Mouse (Mus musculus): ENCODE results near the gene B4galt7.
A peak's percentile ranks its signal among the peaks of the same experiment; 100 is the strongest.
"Not testable (repeated sequence)": the region's sequence is repeated elsewhere in the genome, so short reads cannot be mapped to it uniquely, and the experiment has no call there.

Gene B4galt7

DNA sequence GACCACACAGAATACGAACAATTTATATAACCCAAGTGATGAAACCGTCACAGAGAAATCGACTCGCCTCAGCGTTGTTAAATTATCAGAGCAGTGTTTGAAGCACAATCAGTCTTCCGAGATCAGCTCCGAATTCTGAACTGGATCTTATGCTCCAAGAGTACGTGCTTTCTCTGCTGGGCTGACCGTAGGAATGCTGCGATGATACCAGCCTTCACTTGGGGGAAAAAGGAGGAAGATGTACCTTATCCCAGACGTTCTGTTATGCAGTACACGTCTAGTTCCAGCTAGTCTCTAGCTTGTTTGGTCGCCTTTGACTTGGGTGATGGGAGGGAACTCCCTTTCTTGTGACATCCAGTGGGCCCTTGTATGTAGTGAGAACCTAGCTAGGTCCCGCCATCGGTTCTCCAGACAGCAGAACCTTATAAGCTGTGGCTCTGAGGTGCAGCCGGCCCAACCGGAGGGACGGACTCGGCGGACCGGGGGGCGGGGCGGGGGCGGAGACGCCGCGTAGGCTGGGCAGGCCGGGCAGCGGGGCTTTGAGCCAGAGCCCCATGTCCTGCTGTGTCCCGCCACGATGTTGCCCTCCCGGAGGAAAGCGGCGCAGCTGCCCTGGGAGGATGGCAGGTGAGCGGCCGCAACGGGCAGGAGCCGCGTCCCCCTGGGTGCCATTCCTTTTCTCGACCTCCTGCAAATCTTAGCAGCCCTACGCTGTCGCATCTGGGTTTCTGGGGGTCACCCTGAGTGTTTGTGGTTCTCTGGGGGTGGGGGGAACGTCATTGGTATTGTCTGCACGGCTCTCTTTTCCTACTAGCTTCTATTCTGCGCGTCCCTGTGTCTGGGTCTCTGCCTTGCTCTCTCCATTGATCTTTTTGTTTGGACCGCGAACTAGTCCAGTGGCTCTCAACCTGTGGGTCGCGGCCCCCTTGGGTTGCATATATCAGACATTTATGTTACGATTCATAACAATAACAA is at the start of gene B4galt7:
Gene B4galt7, plus strand, starts transcription at position 331 of the 975 bp plus-strand sequence.
- peak; percentile 67 for DNase-seq (ENCODE audit: low read depth, low spot score)

DNA sequence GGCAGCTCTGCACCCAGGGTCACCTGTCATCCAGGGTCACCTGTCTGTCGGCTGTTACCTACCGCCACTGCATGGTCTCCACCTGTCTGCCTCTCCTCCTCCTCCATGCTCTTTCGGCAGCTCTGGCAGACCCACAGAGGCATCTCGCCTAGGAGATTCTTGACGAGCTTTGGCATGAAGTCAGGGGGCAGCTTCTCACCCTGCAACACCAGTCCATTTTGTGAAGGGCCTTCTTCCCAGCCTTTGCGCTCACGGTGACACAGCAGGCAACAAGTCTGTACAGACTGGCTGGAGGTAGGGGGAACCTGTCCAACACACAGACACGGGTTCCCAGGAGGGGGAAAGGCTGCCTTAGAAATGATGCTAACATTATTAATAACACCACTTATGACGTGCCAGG is 43.8 kb upstream of the B4galt7 start:
- no peak for DNase-seq (ENCODE audit: low read depth, low spot score)

DNA sequence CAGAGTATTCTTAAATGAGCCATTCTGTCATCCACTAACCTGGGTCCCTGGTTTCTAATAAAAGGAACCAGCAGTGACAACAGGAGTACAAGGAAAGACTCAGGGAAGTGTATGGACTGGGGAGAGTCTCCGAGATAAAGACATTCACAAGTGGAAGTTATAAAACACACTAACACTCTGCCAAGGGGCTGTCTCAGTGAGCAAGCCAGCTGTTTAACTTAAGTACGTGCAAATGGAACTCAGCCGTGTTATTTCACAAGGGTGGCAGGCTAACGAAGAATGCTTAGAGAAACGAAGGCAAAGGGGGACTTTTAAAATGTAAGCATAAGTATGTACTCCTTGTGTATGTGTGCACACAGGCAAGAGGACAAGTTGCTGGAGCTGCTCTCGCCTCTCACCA is 42.2 kb upstream of the B4galt7 start:
- DNase-seq (ENCODE audit: low read depth, low spot score) = no peak

- DNase-seq (ENCODE audit: low read depth, low spot score) = peak; percentile 44
These were observed 36.3 kb upstream of the B4galt7 start for GRCm38 (mm10) chr13:55563266-55563879.

GRCm38 (mm10) chr13:55567001-55567400 is 32.7 kb upstream of the B4galt7 start:
- no peak for DNase-seq (ENCODE audit: low read depth, low spot score)

- no peak for DNase-seq (ENCODE audit: low read depth, low spot score)
These were observed 31.7 kb upstream of the B4galt7 start for GRCm38 (mm10) chr13:55567949-55568348.

DNA sequence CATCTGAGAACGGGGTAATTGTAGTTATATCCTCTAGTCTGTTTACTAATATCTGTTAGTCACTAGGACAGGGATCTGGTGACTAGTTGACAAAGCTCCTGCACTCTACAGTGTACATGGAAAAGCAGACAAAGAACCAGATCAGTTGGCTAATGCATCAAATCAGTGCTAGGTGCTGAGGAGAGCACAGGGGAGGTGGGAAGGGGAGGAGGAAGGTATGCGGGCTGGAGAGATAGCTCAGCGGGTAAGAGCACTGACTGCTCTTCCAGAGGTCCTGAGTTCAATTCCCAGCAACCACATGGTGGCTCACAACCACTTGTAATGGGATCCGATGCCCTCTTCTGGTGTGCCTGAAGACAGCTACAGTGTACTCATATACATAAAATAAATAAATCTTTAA is 31.2 kb upstream of the B4galt7 start:
- not testable (repeated sequence) for DNase-seq (ENCODE audit: low read depth, low spot score)

DNA sequence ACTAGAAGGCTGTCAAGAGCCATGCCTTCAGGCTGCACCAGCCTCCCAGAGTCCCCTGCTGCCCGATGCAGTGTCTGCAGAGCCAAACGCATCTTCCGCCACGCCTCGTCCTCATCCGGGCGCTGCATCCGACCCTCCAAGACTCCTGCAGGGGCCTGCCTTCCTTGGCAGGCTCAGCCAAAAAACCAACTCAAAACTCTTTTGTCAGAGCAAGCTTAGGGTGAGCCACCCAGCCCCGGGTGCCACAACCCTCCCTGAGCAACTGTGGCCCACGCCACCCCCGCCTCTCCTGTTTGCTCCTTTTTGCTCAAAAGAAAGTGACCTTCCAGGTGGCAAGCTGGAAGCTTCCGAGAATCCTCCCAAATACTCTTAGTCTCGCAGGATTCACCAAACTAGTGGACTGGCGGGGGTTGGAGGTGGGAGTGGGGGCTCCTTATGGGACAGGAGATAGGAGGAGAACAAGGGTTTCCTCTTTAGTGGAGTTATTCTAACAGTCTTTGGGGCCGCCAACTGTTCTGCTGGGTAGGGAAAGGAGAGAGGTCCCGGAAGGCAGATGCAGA is 29.9 kb upstream of the B4galt7 start:
- no peak for DNase-seq (ENCODE audit: low read depth, low spot score)

- no peak for DNase-seq (ENCODE audit: low read depth, low spot score)
These were observed 29.3 kb upstream of the B4galt7 start for GRCm38 (mm10) chr13:55570286-55570973.

- DNase-seq (ENCODE audit: low read depth, low spot score) = peak; percentile 92
These were observed 28.5 kb upstream of the B4galt7 start, which contains the start of gene Fam193b for GRCm38 (mm10) chr13:55571027-55571751. TSS of gene Fam193b (minus strand) at chr13:55571120.

GRCm38 (mm10) chr13:55571977-55572376 is 27.7 kb upstream of the B4galt7 start:
- DNase-seq (ENCODE audit: low read depth, low spot score) = no peak

DNA sequence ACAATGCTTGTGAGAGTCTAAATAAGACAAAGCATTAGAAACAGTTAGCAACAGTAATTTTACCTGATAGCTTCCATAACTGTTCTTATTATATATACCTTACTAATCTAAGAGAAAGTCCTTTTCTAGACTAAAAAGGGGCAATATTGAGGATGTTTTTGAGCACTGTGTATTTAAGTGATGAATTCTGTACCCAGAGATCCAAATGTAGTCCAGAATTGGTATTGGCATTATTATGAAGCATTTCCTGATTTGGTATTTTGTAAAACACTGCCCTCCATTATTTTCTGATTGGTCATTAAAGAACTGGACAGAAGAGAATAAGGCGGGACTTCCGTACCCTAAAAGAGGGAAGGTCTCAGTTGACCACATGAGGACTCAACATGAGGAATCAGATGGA is 26.3 kb upstream of the B4galt7 start, which contains the start of gene Tmed9:
Gene Tmed9, plus strand, starts transcription at position 301 of the 400 bp plus-strand sequence.
- no peak for DNase-seq (ENCODE audit: low read depth, low spot score)

- no peak for DNase-seq (ENCODE audit: low read depth, low spot score)
These were observed 25.4 kb upstream of the B4galt7 start for GRCm38 (mm10) chr13:55574321-55574720.

- DNase-seq (ENCODE audit: low read depth, low spot score) = no peak
These were observed 23.8 kb upstream of the B4galt7 start for GRCm38 (mm10) chr13:55575932-55576331.

DNA sequence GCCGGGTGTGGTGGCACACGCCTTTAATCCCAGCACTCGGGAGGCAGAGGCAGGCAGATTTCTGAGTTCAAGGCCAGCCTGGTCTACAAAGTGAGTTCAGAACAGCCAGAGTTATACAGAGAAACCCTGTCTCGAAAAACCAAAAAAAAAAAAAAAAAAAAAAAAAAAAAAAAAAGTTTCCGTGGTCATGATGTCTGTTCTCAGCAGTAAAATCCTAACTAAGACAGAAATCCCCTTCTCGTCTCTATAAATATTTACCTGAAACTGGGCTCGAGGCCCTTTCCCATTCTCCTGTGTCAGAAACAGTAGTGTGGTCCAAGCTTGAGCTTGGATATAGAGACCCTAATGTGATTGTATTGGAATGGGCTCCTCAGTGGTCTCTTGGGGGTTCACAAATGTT is 22.8 kb upstream of the B4galt7 start:
- DNase-seq (ENCODE audit: low read depth, low spot score) = not testable (repeated sequence)

- DNase-seq (ENCODE audit: low read depth, low spot score) = no peak
These were observed 21.6 kb upstream of the B4galt7 start for GRCm38 (mm10) chr13:55578086-55578485.

DNA sequence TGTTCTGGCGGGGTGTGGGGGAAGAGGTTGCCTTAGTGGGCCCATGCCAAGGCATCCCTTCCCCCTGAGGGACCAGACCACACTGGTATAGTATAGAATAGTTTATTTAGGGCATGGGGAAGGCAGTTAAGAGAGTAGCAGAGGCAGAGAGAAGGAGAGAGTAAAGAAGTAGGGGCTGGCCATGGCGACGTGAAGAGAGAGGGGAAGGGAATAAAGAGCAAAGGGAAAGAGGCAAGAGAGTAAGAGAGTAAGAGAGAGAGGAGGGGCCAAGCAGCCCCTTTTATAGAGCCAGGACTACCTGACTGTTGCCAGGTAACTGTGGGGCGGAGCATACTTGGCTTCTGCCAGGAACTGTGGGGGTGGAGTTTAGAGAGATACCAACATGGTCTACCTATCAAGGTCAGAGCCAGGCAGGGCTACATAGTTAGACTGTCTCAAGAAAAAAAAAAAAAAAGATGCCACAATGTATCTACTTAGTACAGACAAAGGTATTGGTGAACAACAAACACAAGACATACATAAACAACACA is 7.7 kb upstream of the B4galt7 start:
- no peak for DNase-seq (ENCODE audit: low read depth, low spot score)

DNA sequence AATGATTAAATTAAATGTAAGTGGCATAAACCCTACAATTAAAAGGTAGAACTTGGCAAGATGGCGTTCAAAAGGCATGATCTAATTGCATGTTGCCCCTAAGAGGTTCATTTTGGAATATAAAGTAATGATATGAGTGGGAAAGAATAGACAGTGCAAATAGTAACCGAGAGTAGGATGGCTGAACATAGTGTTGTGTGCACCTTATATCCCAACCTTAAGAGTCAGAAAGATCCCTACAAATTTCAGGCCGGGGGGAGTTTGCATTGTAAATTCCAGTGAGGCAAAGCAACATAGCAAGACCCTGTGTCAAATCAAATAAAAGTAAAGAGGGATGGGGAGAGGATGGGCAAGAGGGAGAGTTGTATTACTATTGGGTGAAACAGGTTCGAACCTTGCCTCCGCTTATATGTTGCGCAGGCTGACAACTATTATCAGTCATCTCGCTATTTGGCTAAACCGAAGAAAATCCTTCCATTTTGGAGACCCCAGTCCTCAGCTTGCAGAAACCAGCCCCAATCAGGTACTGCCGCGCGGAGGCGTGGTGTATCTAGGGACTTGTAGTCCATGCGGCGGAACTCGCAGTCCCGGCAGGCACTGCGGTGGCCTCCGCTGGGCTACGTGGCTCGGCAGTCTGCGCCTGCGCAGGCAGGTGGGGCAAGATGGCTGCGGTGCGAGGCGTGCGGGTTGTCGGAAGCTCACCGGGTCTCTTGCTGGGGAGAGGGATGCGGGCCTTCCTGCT is 7.0 kb upstream of the B4galt7 start:
- DNase-seq (ENCODE audit: low read depth, low spot score) = peak; percentile 99

GRCm38 (mm10) chr13:55593254-55593747 is 6.4 kb upstream of the B4galt7 start:
- DNase-seq (ENCODE audit: low read depth, low spot score) = no peak

DNA sequence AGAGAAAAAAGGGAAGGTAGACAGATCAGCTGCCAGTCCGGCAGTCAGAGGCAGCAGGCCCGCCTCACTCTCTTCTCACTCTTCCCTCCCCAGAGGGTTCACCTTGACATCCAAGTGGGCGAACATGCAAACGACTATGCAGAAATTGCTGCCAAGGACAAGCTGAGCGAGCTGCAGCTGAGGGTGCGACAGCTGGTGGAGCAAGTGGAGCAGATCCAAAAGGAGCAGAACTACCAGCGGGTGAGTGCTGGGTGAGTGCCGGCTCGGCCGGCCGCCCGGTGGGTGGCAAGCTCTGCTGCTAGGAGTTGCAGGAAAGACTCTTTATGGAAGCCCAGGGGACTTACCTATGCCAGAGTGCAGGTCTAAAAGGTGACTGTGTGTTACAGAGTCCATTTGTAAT is 4.3 kb upstream of the B4galt7 start:
- DNase-seq (ENCODE audit: low read depth, low spot score) = no peak
